Mouse (Mus musculus) midbrain, embryonic 13.5 days (tissue): ENCODE measurements at regions not wholly inside any gene's neighbourhood (a gene's known extent, or its start where the extent isn't known, plus 50 kb on each side); places are given as distances from the start of the nearest gene placed in this dataset.
A peak's percentile ranks its signal among the peaks of the same experiment; 100 is the strongest.

Source experiments
- ATAC-seq: fragments of 200-750 bp; cut with Nextera tagmentation; 2 replicates; pipeline ENCODE4 v1.8.0; 2017; ENCODE audit warnings: mild to moderate bottlenecking, moderate TSS enrichment, moderate library complexity
- H3K27ac ChIP-seq: fragments of 300-500 bp; sonication (generic); 2 replicates; pipeline ENCODE4 v1.5.1; 2015; ENCODE audit warnings: inconsistent platforms, mild to moderate bottlenecking, moderate library complexity
- H3K27me3 ChIP-seq: fragments of 300-500 bp; sonication (generic); 2 replicates; pipeline ENCODE4 v1.6.1; 2015; ENCODE audit warnings: mild to moderate bottlenecking, inconsistent platforms
- H3K36me3 ChIP-seq: fragments of 300-500 bp; sonication (generic); 2 replicates; pipeline ENCODE4 v1.6.1; 2015; ENCODE audit warnings: mild to moderate bottlenecking, inconsistent platforms
- H3K4me1 ChIP-seq: fragments of 300-500 bp; sonication (generic); replicated peaks from 2 replicates; pipeline ENCODE4 v1.6.1; 2015; ENCODE audit warnings: inconsistent platforms
- H3K4me2 ChIP-seq: fragments of 300-500 bp; sonication (generic); replicated peaks from 2 replicates; pipeline ENCODE4 v1.6.1; 2015; ENCODE audit warnings: moderate library complexity, mild to moderate bottlenecking, inconsistent platforms
- H3K4me3 ChIP-seq: fragments of 300-500 bp; sonication (generic); replicated peaks from 2 replicates; pipeline ENCODE4 v1.5.1; 2015; ENCODE audit warnings: mild to moderate bottlenecking, inconsistent platforms
- H3K9ac ChIP-seq: fragments of 300-500 bp; sonication (generic); replicated peaks from 2 replicates; pipeline ENCODE4 v1.6.1; 2015; ENCODE audit warnings: mild to moderate bottlenecking, inconsistent platforms
- H3K9me3 ChIP-seq: fragments of 300-500 bp; sonication (generic); 2 replicates; pipeline ENCODE4 v1.6.1; 2016; ENCODE audit warnings: mild to moderate bottlenecking, inconsistent platforms
- WGBS: fragments of 180-500 bp; shearing (Covaris S2); methylation state at CpG from one replicate; pipeline ENCODE4 v1.1.7; 2015; 5-methylcytosine and 5-hydroxymethylcytosine counted together

DNA sequence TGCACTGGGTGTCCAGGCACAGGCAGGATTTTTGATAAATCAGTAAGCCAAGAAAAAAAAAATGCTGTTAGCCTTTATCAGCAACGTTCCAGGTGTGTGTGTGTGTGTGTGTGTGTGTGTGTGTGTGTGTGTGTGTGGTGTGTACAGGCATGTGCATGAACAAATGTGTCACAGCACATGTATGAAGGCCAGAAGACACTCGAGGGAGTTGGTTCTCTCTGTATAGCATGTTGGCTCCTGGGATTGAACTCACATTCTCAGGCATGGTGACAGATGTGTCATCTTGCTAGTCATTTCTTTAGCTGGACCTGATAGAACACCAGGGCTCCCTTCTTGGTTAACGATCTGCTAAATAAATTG, 74.8 kb upstream of the Caprin1 start:
- Histone ChIP-seq H3K9ac (no peak overlapping the region), H3K27ac (peak overlapping the region; percentile 51; the same call in 1 of the 2 replicates), H3K36me3 (no peaks in the 10 kb centered on the region), H3K4me3 (no peak overlapping the region), H3K9me3 (no peaks in the 10 kb centered on the region), H3K27me3 (no peaks in the 10 kb centered on the region), H3K4me1 (peaks cover 4% of the 10 kb centered on the region; the same call in 1 of the 2 replicates), H3K4me2 (no peak overlapping the region)
- peak; percentile 66; the same call in 1 of the 2 replicates for ATAC-seq
- 63% methylated on average over 3 of the region's 3 CpGs for WGBS

DNA sequence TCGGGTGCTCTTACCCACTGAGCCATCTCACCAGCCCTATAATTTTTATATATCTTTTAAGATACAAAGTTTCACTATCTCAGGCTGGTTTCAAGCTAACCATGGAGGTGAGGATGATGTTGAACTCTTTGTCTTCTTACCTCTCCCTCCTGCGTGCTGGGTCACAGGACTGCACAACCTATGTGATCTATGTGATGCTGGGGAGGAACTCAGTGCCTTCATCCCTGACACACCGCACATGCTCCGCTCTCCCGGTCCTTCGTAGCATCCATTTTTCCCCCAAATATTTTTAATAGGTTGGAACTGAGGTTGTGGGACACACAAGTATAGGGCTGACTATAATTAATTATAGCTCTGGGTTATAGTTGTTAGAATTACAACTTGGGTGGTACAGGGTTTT, 75.9 kb upstream of the Caprin1 start:
- ATAC-seq = no peak
- 89% methylated on average over 6 of the region's 6 CpGs for WGBS
- no peak overlapping the region for H3K27ac ChIP-seq

DNA sequence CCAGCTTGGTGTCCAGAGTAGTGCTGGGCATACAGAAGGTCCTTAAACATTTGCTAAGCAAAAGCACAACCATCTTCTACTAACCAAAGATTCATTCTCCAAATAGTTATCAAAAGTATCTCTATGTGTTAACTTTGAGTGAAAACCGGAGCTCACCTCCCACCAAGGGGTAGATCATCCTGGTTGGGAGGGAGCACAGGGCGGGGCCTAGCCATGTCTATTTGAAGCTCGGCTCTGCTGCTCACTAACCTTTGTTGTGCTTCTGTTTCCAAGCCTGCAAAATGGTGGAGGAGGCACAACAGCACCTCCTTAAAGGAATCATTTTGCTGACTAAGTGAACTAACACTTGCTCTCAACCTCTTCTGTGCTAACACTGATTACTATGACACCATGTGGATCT, 77.0 kb upstream of the Caprin1 start:
- no peaks in the 10 kb centered on the region for H3K27me3 ChIP-seq
- no peak overlapping the region for H3K9ac ChIP-seq
- H3K27ac ChIP-seq = no peak overlapping the region
- no peak overlapping the region for H3K4me2 ChIP-seq
- no peaks in the 10 kb centered on the region for H3K36me3 ChIP-seq
- no peaks in the 10 kb centered on the region for H3K9me3 ChIP-seq
- no peak overlapping the region for H3K4me3 ChIP-seq
- 70% methylated on average over 3 of the region's 3 CpGs for WGBS
- ATAC-seq = no peak
- peaks cover 4% of the 10 kb centered on the region; the same call in 1 of the 2 replicates for H3K4me1 ChIP-seq

More for the DNA sequence above, 75.9 kb upstream of the Caprin1 start:
- Histone ChIP-seq H3K9me3 (no peaks in the 10 kb centered on the region), H3K36me3 (no peaks in the 10 kb centered on the region), H3K27me3 (no peaks in the 10 kb centered on the region), H3K4me1 (peaks cover 4% of the 10 kb centered on the region; the same call in 1 of the 2 replicates), H3K4me2 (no peak overlapping the region), H3K9ac (no peak overlapping the region), H3K4me3 (no peak overlapping the region)

DNA sequence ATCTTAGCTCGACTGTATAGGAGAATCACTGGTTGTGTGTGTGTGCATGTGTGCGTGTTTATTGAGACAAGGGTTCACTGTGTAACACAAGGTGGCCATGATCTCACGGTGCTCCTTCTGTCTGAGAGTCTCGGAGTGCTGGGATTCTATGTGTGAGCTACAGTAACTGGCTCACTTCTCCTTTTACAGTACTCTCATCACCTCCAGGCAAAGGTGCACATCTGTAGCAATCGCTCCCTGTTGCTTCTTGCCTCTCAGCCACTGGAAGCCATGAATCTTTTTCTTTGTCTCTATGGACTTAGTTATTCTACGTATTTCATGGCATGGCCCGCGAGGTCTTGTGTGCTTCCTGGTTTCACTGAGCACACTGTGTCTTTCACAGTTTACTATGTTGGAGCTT, 78.3 kb upstream of the Caprin1 start:
- WGBS = 88% methylated on average over 8 of the region's 8 CpGs
- Histone ChIP-seq H3K4me2 (no peak overlapping the region), H3K9ac (no peak overlapping the region), H3K4me3 (no peak overlapping the region), H3K27me3 (no peaks in the 10 kb centered on the region), H3K27ac (no peak overlapping the region), H3K36me3 (no peaks in the 10 kb centered on the region), H3K4me1 (peaks cover 4% of the 10 kb centered on the region), H3K9me3 (no peaks in the 10 kb centered on the region)
- ATAC-seq = no peak

DNA sequence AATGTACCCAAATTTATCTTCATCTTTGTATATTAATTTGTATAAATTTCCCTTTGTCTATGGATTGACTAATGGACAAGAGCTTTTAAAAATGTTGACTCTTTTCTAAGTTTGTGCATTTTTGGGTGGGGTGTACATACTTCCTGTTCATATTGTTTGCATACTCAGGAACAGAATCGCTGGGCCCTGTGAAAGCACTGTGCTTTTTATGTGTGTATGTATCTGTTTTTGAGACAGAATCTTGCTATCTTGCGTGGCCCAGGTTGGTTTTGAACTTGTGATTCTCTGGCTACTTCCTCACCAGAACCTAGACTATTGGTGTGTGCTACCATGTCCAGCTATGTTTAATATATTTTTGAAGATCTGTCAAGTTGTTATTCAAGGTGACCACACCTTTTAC, 78.8 kb upstream of the Caprin1 start:
- WGBS = 93% methylated on average over 2 of the region's 2 CpGs

DNA sequence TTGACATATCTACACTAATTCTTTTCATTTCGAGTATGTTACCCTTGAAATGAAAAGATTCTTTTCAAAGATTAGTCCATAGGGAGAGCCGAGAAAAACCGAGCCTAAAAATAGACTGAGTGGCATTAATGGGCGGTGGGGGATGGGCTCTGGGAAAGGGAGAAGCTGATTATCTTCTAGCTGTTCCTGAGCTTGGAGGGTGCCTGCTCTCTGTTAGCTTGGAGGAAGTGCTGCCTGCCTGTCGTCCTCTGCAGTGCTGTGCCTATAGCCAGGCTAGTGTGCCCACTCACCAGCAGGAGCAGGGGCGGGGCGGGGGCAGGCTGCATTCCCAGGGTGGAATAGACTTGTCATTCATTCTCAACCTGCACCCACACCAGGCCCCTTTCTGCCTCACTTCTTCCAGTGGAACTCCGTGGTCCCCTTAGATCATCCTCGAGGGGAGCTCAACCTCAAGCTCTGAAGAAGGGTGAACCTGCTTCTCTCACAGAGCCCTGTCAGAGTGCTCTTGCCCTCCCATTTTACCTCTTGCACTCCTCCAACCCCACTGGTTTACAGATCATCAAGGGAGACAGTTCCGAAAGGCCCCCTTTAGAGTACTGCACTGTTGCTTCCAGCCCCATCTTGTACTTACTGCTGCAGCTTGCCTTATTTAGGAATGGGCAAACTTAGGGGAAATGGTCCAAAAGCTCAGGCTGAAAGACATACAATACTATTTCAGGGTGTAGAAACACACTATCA, 76.6 kb upstream of the Lmo2 start:
- Histone ChIP-seq H3K36me3 (no peaks in the 10 kb centered on the region), H3K9ac (no peak overlapping the region), H3K27ac (0 out of 2 replicates have a peak overlapping the region, but pooled peaks have one; percentile 44), H3K4me3 (no peak overlapping the region), H3K27me3 (no peaks in the 10 kb centered on the region), H3K9me3 (no peaks in the 10 kb centered on the region), H3K4me2 (peak overlapping the region; percentile 7; the same call in 1 of the 2 replicates), H3K4me1 (peaks cover 13% of the 10 kb centered on the region)
- 23% methylated on average over 10 of the region's 10 CpGs for WGBS
- ATAC-seq = peak; percentile 92

More for the DNA sequence above, 78.8 kb upstream of the Caprin1 start:
- Histone ChIP-seq H3K27me3 (no peaks in the 10 kb centered on the region), H3K9me3 (no peaks in the 10 kb centered on the region), H3K36me3 (no peaks in the 10 kb centered on the region), H3K4me1 (peaks cover 9% of the 10 kb centered on the region), H3K4me3 (no peak overlapping the region), H3K27ac (no peak overlapping the region), H3K9ac (no peak overlapping the region), H3K4me2 (no peak overlapping the region)
- no peak for ATAC-seq

DNA sequence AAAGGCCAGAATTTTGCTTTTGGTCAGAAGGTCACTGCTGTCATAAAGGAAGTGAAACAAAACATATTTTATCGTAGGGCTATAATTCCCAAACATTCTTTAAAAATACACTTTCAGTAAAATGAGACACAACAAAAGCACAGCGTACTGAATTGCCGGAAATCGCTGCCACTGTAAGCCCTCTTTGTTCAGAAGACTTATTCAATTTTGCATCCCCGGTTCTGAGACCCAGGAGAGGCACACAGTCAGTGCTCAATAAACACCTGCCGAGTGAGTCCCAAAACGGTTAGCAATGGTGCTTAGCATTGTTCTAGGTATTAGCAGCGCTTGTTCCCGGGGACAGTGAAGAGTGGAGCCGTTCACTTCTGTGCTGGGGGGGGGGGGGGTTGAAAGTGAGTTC, 72.9 kb upstream of the Lmo2 start:
- ATAC-seq = no peak
- Histone ChIP-seq H3K27me3 (no peaks in the 10 kb centered on the region), H3K4me1 (peaks cover 13% of the 10 kb centered on the region), H3K27ac (no peak overlapping the region), H3K4me3 (no peak overlapping the region), H3K4me2 (no peak overlapping the region), H3K9ac (no peak overlapping the region), H3K36me3 (no peaks in the 10 kb centered on the region), H3K9me3 (no peaks in the 10 kb centered on the region)
- 47% methylated on average over 10 of the region's 10 CpGs for WGBS

DNA sequence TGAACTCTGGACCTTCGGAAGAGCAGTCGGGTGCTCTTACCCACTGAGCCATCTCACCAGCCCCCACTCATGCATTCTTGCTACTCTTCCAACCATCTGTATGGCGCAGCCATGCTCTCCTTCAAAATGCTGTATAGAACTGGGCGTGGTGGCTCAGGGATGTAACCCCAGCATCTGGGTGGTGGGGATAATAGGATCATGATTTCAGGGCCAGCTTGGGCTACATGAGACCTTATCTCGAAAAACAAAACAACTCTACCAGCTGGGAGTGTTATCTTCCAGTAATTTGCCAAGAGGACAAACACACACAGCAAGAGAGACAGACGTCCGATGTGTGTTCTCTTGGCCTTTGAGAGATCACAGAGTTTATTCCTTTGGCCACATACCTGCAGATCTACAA, 69.8 kb upstream of the Lmo2 start:
- H3K9me3 ChIP-seq = no peaks in the 10 kb centered on the region
- no peaks in the 10 kb centered on the region for H3K27me3 ChIP-seq
- no peaks in the 10 kb centered on the region for H3K36me3 ChIP-seq
- H3K27ac ChIP-seq = no peak overlapping the region
- H3K4me2 ChIP-seq = no peak overlapping the region
- WGBS = 91% methylated on average over 7 of the region's 7 CpGs
- no peak overlapping the region for H3K9ac ChIP-seq
- H3K4me3 ChIP-seq = no peak overlapping the region
- no peak for ATAC-seq
- peaks cover 7% of the 10 kb centered on the region; the same call in 1 of the 2 replicates for H3K4me1 ChIP-seq

DNA sequence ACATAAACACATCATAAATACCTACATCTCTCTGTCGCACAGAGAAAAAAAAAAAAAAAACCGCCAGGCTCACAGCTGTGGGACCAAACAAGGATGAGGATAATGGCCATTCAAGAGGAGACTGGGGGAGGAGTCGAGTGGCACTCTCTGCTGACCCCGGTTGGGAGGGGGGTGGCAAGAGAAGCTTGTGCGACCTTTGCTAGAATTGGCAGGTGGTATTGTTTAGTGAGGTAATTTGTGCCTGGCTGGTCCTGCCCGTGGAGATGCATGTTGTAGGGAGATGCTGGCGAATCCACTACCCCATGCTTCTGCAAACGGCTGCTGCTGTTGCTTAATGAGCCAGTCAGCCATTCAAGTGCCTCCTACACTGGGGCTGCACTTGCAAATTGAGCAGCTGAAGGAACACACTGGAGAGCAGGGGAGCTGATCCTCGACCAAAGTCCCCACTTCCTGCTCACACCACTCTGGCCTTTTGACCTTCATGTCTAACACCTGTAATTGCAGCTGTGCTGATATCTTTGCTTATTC, 66.5 kb upstream of the Lmo2 start:
- WGBS = 4% methylated on average over 9 of the region's 9 CpGs
- no peaks in the 10 kb centered on the region for H3K27me3 ChIP-seq
- no peak overlapping the region for H3K4me3 ChIP-seq
- peak; percentile 81 for ATAC-seq
- H3K27ac ChIP-seq = peak overlapping the region; percentile 56; the same call in 1 of the 2 replicates
- no peaks in the 10 kb centered on the region for H3K9me3 ChIP-seq
- H3K9ac ChIP-seq = no peak overlapping the region
- peak overlapping the region; percentile 14; the same call in 1 of the 2 replicates for H3K4me2 ChIP-seq
- H3K4me1 ChIP-seq = peaks cover 10% of the 10 kb centered on the region; the same call in 1 of the 2 replicates
- H3K36me3 ChIP-seq = no peaks in the 10 kb centered on the region

DNA sequence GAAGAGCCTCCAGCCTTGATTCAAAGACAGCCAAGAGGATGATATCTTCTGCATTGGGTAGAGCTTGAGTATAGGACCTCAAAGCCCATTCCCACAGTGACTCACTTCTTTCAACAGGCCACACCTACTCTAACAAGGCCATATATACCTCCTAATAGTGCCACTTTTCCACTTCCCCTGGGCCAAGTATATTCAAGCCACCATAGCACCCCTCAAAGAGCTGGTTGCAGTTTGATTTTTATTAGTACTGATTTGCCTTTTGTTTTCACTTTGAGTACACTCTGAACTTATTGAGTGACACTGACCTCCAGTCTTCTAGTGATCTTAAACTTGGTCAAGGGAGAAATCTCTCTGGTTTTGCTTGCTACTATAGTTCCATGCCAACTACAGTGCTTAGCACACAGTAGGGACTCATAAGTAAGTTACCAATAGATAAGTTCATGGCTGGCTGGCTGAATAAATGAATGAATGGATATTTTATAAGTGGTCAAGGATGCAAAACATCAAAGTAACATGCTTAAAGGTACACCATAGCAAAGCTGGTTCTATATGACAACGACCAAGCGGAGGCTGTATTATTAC, 64.5 kb upstream of the Lmo2 start:
- no peak for ATAC-seq
- no peak overlapping the region for H3K9ac ChIP-seq
- H3K4me1 ChIP-seq = peaks cover 10% of the 10 kb centered on the region
- no peaks in the 10 kb centered on the region for H3K27me3 ChIP-seq
- H3K4me2 ChIP-seq = no peak overlapping the region
- 96% methylated on average over 2 of the region's 2 CpGs for WGBS
- H3K36me3 ChIP-seq = no peaks in the 10 kb centered on the region
- no peak overlapping the region for H3K27ac ChIP-seq
- no peaks in the 10 kb centered on the region for H3K9me3 ChIP-seq
- no peak overlapping the region for H3K4me3 ChIP-seq

DNA sequence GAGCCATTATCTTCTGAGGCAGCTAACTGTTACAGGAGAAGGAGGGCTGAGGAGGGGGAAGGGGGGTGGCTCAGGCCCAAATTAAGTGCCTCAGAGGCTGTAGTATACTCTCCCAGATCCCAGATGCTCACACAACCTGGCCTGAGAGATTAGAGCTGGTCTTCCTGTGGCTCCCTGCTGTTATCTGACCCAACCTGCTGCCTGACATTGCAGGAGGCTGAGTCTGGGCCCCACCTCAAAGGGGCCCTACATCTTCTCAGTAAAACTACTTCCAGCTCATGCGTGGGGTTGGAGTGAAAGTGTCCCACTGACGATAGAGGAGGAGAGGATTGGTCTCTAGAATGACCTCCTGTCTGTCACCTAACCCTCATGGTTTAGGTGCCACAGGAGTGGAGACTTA, 64.0 kb upstream of the Lmo2 start:
- no peak for ATAC-seq
- H3K4me1 ChIP-seq = peaks cover 10% of the 10 kb centered on the region
- WGBS = 32% methylated on average over 2 of the region's 2 CpGs
- no peaks in the 10 kb centered on the region for H3K36me3 ChIP-seq
- no peak overlapping the region for H3K9ac ChIP-seq
- H3K27ac ChIP-seq = no peak overlapping the region
- no peaks in the 10 kb centered on the region for H3K9me3 ChIP-seq
- no peak overlapping the region for H3K4me2 ChIP-seq
- no peak overlapping the region for H3K4me3 ChIP-seq
- H3K27me3 ChIP-seq = no peaks in the 10 kb centered on the region

DNA sequence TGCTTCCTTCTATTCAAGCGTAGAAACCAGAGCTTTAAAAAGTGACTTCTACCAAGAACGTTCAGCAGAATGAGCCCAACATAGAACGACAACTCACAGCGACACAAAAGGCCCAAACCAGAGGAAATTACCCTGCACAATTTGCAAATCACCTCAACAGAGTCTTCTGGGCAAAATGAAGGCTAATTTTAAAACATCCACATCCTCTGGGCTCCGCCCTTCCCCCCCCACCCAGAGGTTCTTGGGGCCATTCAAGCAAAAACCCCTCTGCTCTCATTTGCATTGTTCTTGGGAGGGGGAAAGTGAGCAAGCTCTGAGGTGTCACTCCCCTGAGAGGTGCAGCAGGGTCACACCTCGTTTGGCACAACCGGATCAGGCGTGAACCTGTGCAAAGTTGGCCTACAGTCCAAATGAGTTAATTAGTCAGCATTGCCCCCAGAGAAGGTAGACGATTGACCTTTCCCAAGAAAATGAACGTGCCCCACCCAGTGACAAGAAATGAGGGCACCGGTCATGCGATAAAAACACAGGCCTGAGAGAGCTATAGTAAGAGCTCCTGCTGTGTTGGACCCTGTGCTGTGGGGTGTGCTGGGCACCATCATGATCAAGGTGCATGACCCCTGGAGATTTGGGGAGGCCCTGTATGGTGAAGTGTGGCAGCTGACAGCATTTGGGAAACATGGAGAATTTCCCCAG, 62.7 kb upstream of the Lmo2 start:
- Histone ChIP-seq H3K27me3 (no peaks in the 10 kb centered on the region), H3K27ac (no peak overlapping the region), H3K9ac (no peak overlapping the region), H3K36me3 (no peaks in the 10 kb centered on the region), H3K9me3 (no peaks in the 10 kb centered on the region), H3K4me3 (no peak overlapping the region), H3K4me1 (peaks cover 10% of the 10 kb centered on the region), H3K4me2 (no peak overlapping the region)
- ATAC-seq = no peak
- WGBS = 62% methylated on average over 12 of the region's 12 CpGs
